Mouse (Mus musculus) erythroblast, embryonic 14.5 days (primary cell): ENCODE results near the gene Ppara.

Source experiments
- GATA1 ChIP-seq: IDR thresholded peaks from 2 replicates; pipeline ENCODE4 v1.6.1; 2012; ENCODE audit warnings: low read length, inconsistent platforms, mixed read lengths
- TAL1 ChIP-seq: IDR thresholded peaks from 3 replicates; pipeline ENCODE4 v1.6.1; 2012; ENCODE audit warnings: low read length, inconsistent platforms, mixed read lengths

DNA sequence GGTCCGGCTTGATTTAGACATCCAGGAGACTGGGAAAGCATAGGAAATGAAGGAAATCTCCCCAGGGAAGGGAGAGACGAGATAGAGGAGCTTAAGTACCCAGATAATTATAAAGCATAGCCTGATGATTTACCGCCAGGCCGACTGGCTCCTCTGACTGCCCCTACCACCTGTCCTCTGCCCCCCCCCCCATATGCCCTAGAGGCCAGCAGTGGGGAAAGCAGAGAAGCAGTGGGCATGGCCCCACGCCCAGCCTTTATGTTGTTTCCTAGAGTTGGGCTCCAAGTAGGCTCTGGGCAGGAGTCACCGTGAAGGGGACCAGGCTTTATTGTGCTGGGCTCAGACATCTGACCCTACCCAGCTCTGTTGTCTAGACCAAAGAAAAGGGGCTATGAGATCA lies 46.0 kb upstream of the Ppara start:
- TF ChIP-seq GATA1 (no peak), TAL1 (no peak)
